Mouse (Mus musculus) ES-Bruce4 (cell line): ENCODE results near the gene Tiam1.

Experiments used
- CTCF ChIP-seq: IDR thresholded peaks from one replicate; pipeline ENCODE4 v1.8.1; 2011; ENCODE audit warnings: low read depth, low read length
- EP300 ChIP-seq: IDR thresholded peaks from 2 replicates; pipeline ENCODE4 v1.6.1; 2011; ENCODE audit warnings: low read depth, low read length; ENCODE audit not compliant: insufficient read depth

DNA sequence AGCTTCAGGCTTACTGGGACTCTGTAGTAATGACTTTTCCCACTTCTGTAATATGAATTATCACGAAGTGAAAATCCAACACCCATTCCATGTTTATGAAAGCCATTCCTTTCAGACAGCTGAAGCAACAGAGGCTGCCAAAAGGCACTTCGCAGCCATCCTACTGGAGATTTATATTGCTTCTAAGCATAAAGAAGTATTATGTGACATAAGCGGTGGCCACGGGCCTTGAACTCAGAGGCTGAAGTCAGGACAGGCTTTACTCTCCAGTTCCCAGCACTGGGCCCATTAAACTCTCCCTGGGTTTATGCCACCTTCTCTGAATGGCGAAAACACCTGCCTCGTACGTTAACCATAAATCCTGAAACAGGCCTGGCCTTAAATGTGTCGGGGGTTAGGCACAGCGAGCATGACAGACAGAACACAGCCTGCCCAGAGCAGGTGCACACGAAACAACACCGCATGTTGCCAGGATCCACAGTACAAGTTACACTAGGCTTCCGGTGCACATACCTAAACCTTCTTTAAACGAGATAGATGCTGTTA is 26.9 kb downstream of the Tiam1 start:
- TF ChIP-seq EP300, result no peak
- no peak for TF ChIP-seq CTCF
